Mouse (Mus musculus) embryonic facial prominence, embryonic 10.5 days (tissue): ENCODE measurements at regions not wholly inside any gene's neighbourhood (a gene's known extent, or its start where the extent isn't known, plus 50 kb on each side); places are given as distances from the start of the nearest gene placed in this dataset.

Experiments
- DNase-seq: peaks from one replicate; pipeline ENCODE4 v3.0.0-alpha.2; 2017; ENCODE audit warnings: low spot score
- H3K27ac ChIP-seq: fragments of 300-500 bp; sonication (generic); replicated peaks from 2 replicates; pipeline ENCODE4 v1.5.1; 2016; ENCODE audit warnings: mild to moderate bottlenecking
- H3K27me3 ChIP-seq: fragments of 300-500 bp; sonication (generic); replicated peaks from 2 replicates; pipeline ENCODE4 v1.6.1; 2016; ENCODE audit warnings: low read depth, mild to moderate bottlenecking; ENCODE audit not compliant: poor library complexity, severe bottlenecking
- H3K36me3 ChIP-seq: fragments of 300-500 bp; sonication (generic); replicated peaks from 2 replicates; pipeline ENCODE4 v1.6.1; 2016; ENCODE audit warnings: mild to moderate bottlenecking, moderate library complexity
- H3K4me1 ChIP-seq: fragments of 300-500 bp; sonication (generic); 2 replicates; pipeline ENCODE4 v1.6.1; 2016
- H3K4me3 ChIP-seq: fragments of 300-500 bp; sonication (generic); 2 replicates; pipeline ENCODE4 v1.5.1; 2016; ENCODE audit warnings: mild to moderate bottlenecking, moderate library complexity
- H3K9me3 ChIP-seq: fragments of 300-500 bp; sonication (generic); 2 replicates; pipeline ENCODE4 v1.6.1; 2016; ENCODE audit warnings: mild to moderate bottlenecking
- WGBS: fragments of 180-500 bp; shearing (Covaris S2); methylation state at CpG from one replicate; pipeline ENCODE4 v1.1.7; 2016; 5-methylcytosine and 5-hydroxymethylcytosine counted together

DNA sequence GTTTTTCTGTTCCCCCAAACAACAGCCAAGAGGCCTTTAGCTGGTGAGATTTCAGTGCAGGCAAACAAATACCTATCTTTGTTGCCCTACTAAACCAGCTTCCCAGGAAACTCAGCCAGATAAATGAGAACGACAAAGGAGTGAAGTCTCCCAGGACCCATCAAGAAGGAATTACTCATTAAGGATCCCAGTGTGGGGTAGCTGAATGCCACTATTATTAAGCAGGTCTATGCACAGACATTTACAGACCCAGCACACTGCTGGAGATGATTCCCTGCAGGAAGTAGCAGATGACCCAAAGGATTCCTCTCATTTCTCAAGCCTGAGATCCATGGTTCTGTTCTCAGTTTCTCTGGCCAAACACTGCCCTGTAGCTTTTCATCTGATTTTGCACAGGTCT, 105.6 kb upstream of the Npy start:
- Histone ChIP-seq H3K27me3 (no peaks in the 10 kb centered on the region), H3K4me1 (peaks cover 3% of the 10 kb centered on the region; the same call in 1 of the 2 replicates), H3K9me3 (no peaks in the 10 kb centered on the region), H3K36me3 (no peaks in the 10 kb centered on the region), H3K4me3 (no peak overlapping the region), H3K27ac (no peak overlapping the region)
- no peak for DNase-seq
- 27% methylated on average over 1 of the region's 1 CpGs for WGBS

DNA sequence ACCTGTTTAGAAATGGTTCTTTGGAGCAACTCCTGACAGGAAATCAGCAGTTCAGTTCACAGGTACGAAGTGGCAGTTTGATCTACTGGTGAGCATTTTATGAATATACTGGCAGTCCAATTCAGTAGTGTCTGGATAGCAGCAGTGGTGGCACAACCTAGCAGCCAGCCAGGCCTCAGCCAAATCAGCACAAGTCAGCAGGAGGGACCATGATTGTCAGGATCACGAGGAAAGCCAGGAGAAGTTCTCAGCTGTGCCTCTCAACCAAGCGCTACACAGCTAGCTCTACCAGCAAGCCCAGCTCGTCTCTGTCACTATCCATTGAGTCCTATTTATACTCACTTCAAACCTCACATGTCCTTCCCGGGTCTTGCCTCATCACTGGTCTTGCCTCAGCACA, 89.3 kb upstream of the Npy start:
- Histone ChIP-seq H3K4me1 (no peaks in the 10 kb centered on the region), H3K4me3 (no peak overlapping the region), H3K36me3 (no peaks in the 10 kb centered on the region), H3K27ac (no peak overlapping the region), H3K9me3 (no peaks in the 10 kb centered on the region), H3K27me3 (no peaks in the 10 kb centered on the region)
- no peak for DNase-seq
- 80% methylated on average over 5 of the region's 5 CpGs for WGBS

DNA sequence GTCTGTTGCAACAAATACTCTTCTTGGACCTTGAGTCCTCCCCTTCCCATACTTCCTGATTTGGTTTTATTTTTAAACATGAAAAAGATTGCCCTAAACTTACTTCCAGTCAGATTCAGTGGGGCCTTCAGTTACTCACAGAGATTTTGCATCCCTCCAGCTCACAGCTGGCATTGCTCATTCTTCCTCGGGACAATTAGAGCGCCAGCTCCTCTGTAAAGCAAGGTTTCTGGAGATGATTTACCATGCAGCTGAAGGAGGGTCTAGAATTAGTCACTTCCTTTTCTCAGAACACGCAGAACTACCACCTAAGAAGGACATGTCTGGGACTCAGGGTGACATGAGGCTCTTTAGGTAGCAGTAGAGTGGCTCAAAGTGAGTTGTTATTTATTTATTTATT, 79.4 kb upstream of the Npy start:
- no peak for DNase-seq
- 79% methylated on average over 3 of the region's 3 CpGs for WGBS
- no peaks in the 10 kb centered on the region for H3K36me3 ChIP-seq

DNA sequence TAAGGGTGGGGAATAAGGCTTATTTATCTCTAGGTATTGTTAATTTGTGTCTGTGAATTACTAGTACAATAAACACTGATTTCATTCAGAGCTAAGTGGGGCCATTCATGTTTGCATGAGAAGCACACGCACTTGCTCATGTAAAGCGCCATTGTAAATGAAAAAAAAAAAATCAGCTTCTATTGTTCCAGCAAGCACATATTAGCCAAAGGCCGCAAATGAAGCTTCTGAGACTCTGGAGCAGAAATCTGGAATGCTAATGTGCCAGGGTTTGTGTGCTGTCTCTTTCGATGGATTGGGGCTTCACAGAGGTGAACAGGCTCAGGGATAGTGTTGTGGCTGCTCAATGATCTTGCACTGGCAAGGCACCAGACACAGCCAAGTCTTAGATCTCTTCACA, 77.2 kb upstream of the Npy start:
- no peak for DNase-seq
- Histone ChIP-seq H3K36me3 (no peaks in the 10 kb centered on the region), H3K4me3 (no peak overlapping the region), H3K4me1 (no peaks in the 10 kb centered on the region), H3K9me3 (no peaks in the 10 kb centered on the region), H3K27me3 (no peaks in the 10 kb centered on the region), H3K27ac (no peak overlapping the region)
- 81% methylated on average over 4 of the region's 4 CpGs for WGBS

More for the DNA sequence above, 79.4 kb upstream of the Npy start:
- no peaks in the 10 kb centered on the region for H3K4me1 ChIP-seq
- H3K27me3 ChIP-seq, result no peaks in the 10 kb centered on the region
- no peak overlapping the region for H3K4me3 ChIP-seq
- H3K27ac ChIP-seq, result no peak overlapping the region
- H3K9me3 ChIP-seq, result no peaks in the 10 kb centered on the region

DNA sequence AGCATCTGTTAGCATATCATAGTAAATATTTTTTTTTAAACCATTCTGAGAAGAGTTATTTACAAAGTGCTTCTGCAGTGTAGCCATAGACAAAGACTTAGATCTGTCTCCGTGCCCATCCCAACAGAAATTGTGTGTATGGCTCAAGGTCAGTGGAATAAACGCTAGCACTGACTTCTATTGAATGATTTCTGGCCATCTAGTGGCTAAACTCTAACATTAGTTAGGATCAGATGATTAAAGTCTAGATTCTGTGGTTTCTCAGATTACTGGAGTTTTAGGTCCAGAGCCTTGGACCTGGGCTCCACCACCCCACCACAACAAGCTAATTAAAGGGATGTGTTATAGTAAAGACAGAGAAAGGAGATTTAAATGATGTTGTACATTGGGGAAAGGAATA, 72.0 kb upstream of the Npy start:
- H3K27ac ChIP-seq, result no peak overlapping the region

DNA sequence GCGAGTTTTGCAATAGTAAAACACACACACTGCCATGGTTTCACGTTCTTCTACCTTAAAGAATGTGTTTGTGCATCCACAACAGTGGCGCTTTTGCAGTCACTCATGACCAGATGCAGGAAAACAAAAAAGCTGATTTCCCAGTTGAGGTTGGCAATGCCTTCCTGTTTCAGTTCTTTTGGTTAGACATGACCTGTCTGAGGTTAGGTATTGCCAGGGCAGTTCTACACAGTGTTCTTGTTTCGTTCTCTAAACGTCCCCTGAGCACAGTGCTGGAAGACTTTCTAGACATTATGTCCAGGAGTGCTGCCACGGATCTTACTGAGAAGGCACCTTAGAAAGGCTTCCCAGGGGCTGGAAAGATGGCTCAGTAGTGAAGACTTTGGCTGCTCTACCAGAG, 62.9 kb upstream of the Npy start:
- no peaks in the 10 kb centered on the region for H3K36me3 ChIP-seq
- H3K4me1 ChIP-seq, result no peaks in the 10 kb centered on the region
- no peaks in the 10 kb centered on the region for H3K9me3 ChIP-seq
- no peak for DNase-seq
- H3K4me3 ChIP-seq, result no peak overlapping the region
- 92% methylated on average over 6 of the region's 6 CpGs for WGBS
- no peak overlapping the region for H3K27ac ChIP-seq
- H3K27me3 ChIP-seq, result no peaks in the 10 kb centered on the region

More for the DNA sequence above, 72.0 kb upstream of the Npy start:
- DNase-seq, result no peak
- Histone ChIP-seq H3K9me3 (no peaks in the 10 kb centered on the region), H3K36me3 (no peaks in the 10 kb centered on the region), H3K4me1 (no peaks in the 10 kb centered on the region), H3K27me3 (no peaks in the 10 kb centered on the region), H3K4me3 (no peak overlapping the region)
- WGBS, result 69% methylated on average over 2 of the region's 2 CpGs

DNA sequence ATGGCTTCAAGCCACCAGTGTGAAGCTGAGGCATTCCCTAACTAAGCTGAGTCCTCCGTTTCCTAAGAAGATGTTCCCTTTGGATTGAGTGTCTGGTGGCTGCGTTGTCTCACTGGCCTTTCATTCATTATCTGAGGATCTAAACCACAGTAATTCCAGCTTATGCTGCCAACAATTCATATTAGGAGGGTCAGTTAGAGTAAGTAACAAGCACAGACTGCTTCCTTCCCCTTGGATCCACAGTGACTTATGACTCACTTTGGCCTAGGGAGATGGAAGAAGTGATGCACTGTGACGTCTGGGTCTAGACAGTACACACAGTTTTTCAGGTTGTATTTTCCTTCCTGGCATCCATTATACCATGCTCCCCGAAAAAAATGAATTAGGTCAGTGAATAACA, 57.8 kb upstream of the Npy start:
- H3K36me3 ChIP-seq, result no peaks in the 10 kb centered on the region
- H3K27ac ChIP-seq, result no peak overlapping the region
- 87% methylated on average over 4 of the region's 4 CpGs for WGBS
- H3K4me3 ChIP-seq, result no peak overlapping the region
- no peaks in the 10 kb centered on the region for H3K9me3 ChIP-seq
- DNase-seq, result no peak
- H3K27me3 ChIP-seq, result no peaks in the 10 kb centered on the region
- no peaks in the 10 kb centered on the region for H3K4me1 ChIP-seq

DNA sequence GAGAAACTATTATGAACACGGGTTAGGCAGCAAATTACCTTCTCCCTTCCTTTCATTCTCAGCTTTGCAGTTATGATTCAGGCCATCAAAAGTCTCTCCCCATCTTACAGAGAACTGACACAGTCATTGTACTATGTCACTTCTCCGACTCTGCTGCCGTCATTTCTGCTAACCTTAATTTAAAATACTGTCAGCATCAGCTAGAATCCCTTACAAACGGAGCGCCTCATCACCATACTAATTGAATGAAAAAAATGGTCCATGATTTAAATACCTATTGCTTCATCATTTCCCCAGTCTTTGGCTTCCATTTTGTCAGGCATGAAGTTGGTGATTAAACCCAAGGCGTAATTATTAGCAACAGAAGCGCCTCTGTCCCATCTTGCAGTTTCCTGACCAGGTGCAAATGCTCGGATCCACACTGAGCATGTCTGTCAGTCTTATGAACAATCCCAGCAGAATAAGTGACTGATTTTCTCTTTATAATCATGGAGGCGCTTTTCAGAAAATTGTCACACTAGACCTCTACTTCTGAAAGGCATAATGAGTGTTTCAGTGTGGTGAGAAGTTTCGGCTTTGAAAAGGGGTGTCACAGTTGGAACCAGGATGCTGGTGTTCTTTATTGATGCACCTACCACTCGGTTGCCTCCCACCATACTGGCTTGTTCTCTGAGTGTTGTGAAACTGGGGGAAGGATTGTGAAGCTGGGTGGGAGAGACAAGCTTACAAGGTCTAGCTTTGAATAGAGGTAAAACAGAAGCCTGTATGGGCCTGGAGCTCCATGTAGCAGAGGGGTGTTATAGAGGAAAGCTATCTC, 52.4 kb upstream of the Npy start:
- Histone ChIP-seq H3K4me1 (peaks cover 20% of the 10 kb centered on the region; the same call in 1 of the 2 replicates), H3K9me3 (no peaks in the 10 kb centered on the region), H3K27me3 (no peaks in the 10 kb centered on the region), H3K36me3 (no peaks in the 10 kb centered on the region), H3K27ac (no peak overlapping the region), H3K4me3 (no peak overlapping the region)
- DNase-seq, result no peak
- 89% methylated on average over 11 of the region's 11 CpGs for WGBS
